Mouse (Mus musculus) stomach, embryonic 16.5 days (tissue): Measurements from ENCODE around the gene Morc1. TPM values are rescaled to one million over a fixed set of nuclear protein-coding genes. Genes with fewer than 3 reads are reported as not detected.
A peak's percentile ranks its signal among the peaks of the same experiment; 100 is the strongest.

Experiments used
- ATAC-seq: fragments of 200-750 bp; cut with Nextera tagmentation; 2 replicates; pipeline ENCODE4 v1.8.0; 2017; ENCODE audit warnings: moderate number of reproducible peaks, moderate TSS enrichment; ENCODE audit not compliant: insufficient read depth, low FRiP score
- H3K27ac ChIP-seq: fragments of 300-500 bp; sonication (generic); 2 replicates; pipeline ENCODE4 v1.5.1; 2014; ENCODE audit warnings: low read length
- H3K27me3 ChIP-seq: fragments of 300-500 bp; sonication (generic); 2 replicates; pipeline ENCODE4 v1.6.1; 2014; ENCODE audit warnings: low read length, control low read depth, mixed read lengths; ENCODE audit not compliant: control insufficient read depth, insufficient read depth
- H3K36me3 ChIP-seq: fragments of 300-500 bp; sonication (generic); 2 replicates; pipeline ENCODE4 v1.6.1; 2014; ENCODE audit warnings: low read length; ENCODE audit not compliant: control insufficient read depth, insufficient read depth
- H3K4me1 ChIP-seq: fragments of 300-500 bp; sonication (generic); 2 replicates; pipeline ENCODE4 v1.6.1; 2014; ENCODE audit warnings: low read length, control low read depth, mixed read lengths; ENCODE audit not compliant: control insufficient read depth, insufficient read depth
- H3K4me2 ChIP-seq: fragments of 300-500 bp; sonication (generic); 2 replicates; pipeline ENCODE4 v1.6.1; 2014; ENCODE audit warnings: low read depth, low read length, mixed read lengths
- H3K4me3 ChIP-seq: fragments of 300-500 bp; sonication (generic); replicated peaks from 2 replicates; pipeline ENCODE4 v1.5.1; 2014; ENCODE audit warnings: mild to moderate bottlenecking, low read length
- H3K9ac ChIP-seq: fragments of 300-500 bp; sonication (generic); 2 replicates; pipeline ENCODE4 v1.6.1; 2014; ENCODE audit warnings: low read length
- H3K9me3 ChIP-seq: fragments of 300-500 bp; sonication (generic); replicated peaks from 2 replicates; pipeline ENCODE4 v1.6.1; 2016; ENCODE audit warnings: low read length, control low read depth; ENCODE audit not compliant: control insufficient read depth
- WGBS: fragments of 180-500 bp; shearing (Covaris S2); extraction: QIAGEN DNeasy Blood & Tissue Kit; methylation state at CpG from one replicate; pipeline ENCODE4 v1.1.7; 2014; 5-methylcytosine and 5-hydroxymethylcytosine counted together
- polyA plus RNA-seq: library from polyadenylated mRNA; unstranded; fragments of >200 nt; fragmentation: Nextera tagmentation; extraction: Ambion mirVana; gene quantifications from 2 replicates; pipeline ENCODE4 v1.2.1, GENCODE M21; 2015

Gene Morc1
- polyA plus RNA-seq, 1 experiment from 2014 or later: 0.04 TPM

GRCm38 (mm10) chr16:48630466-48630865 is 199.4 kb downstream of the Morc1 start:
- Histone ChIP-seq H3K36me3 (no peaks in the 10 kb centered on the region), H3K4me2 (no peak overlapping the region), H3K4me1 (no peaks in the 10 kb centered on the region), H3K9ac (no peak overlapping the region), H3K9me3 (no peaks in the 10 kb centered on the region), H3K4me3 (no peak overlapping the region), H3K27me3 (no peaks in the 10 kb centered on the region), H3K27ac (no peak overlapping the region)
- 21% methylated on average over 8 of the region's 8 CpGs for WGBS
- no peak for ATAC-seq

GRCm38 (mm10) chr16:48632351-48632750 is 201.3 kb downstream of the Morc1 start:
- H3K27ac ChIP-seq: no peak overlapping the region
- no peaks in the 10 kb centered on the region for H3K36me3 ChIP-seq
- H3K27me3 ChIP-seq: no peaks in the 10 kb centered on the region
- H3K9ac ChIP-seq: no peak overlapping the region
- WGBS: 90% methylated on average over 6 of the region's 6 CpGs
- ATAC-seq: no peak
- no peak overlapping the region for H3K4me3 ChIP-seq
- no peaks in the 10 kb centered on the region for H3K9me3 ChIP-seq
- no peak overlapping the region for H3K4me2 ChIP-seq
- H3K4me1 ChIP-seq: no peaks in the 10 kb centered on the region

DNA sequence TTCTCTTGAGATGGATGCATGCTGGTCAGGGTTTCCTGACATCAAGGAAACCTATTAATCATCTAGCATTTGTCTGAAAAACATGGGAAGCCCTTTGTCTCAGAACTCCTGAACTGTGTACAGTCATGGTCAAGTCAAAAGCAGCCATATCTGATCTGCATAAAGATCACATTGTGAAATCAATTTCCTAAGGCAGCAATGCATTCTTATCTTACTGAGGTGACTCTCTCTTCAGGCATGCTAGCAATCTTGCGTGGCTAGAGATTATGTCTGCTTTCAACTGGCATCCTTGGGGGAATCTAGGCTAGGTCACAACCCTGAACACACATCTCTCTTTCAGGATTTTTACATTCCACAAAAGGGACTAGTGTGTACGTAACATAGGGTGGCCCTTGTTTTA is 215.2 kb downstream of the Morc1 start:
- H3K27me3 ChIP-seq: no peaks in the 10 kb centered on the region
- no peaks in the 10 kb centered on the region for H3K36me3 ChIP-seq
- 67% methylated on average over 2 of the region's 2 CpGs for WGBS
- no peak overlapping the region for H3K4me3 ChIP-seq
- no peak overlapping the region for H3K27ac ChIP-seq
- no peak overlapping the region for H3K4me2 ChIP-seq
- no peak for ATAC-seq
- H3K9me3 ChIP-seq: no peaks in the 10 kb centered on the region
- no peak overlapping the region for H3K9ac ChIP-seq
- H3K4me1 ChIP-seq: no peaks in the 10 kb centered on the region

DNA sequence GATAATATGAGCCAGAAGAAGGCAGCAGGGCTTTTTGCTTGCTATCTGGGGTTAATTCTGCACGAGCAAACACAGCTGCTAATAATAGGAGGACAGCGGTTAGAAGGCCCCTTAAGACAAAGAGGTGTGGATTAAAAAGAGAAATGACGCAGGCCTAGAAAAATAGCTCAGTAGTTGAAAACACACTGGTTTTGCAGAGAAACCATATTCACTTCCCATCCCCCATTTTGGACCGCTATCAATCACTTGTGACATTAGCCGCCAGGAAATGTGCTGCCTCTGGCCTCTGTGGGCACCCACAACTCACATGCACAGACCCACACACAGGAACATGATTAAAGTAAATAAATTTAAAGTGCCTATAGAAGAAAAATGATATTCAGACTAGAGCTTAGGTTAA is 240.7 kb downstream of the Morc1 start:
- Histone ChIP-seq H3K4me3 (no peak overlapping the region), H3K4me2 (no peak overlapping the region), H3K9ac (no peak overlapping the region), H3K9me3 (no peaks in the 10 kb centered on the region), H3K4me1 (no peaks in the 10 kb centered on the region), H3K27ac (no peak overlapping the region), H3K36me3 (no peaks in the 10 kb centered on the region), H3K27me3 (no peaks in the 10 kb centered on the region)
- 37% methylated on average over 5 of the region's 5 CpGs for WGBS
- no peak for ATAC-seq

- Histone ChIP-seq H3K9me3 (no peaks in the 10 kb centered on the region), H3K4me1 (no peaks in the 10 kb centered on the region), H3K4me3 (no peak overlapping the region), H3K4me2 (no peak overlapping the region), H3K36me3 (no peaks in the 10 kb centered on the region), H3K27me3 (no peaks in the 10 kb centered on the region), H3K9ac (no peak overlapping the region), H3K27ac (no peak overlapping the region)
- ATAC-seq: no peak
- 67% methylated on average over 3 of the region's 3 CpGs for WGBS
These were observed 241.6 kb downstream of the Morc1 start for GRCm38 (mm10) chr16:48672664-48673063.

- no peaks in the 10 kb centered on the region for H3K9me3 ChIP-seq
- WGBS: 12% methylated on average over 10 of the region's 10 CpGs
These were observed 244.6 kb downstream of the Morc1 start for GRCm38 (mm10) chr16:48675607-48676006.

GRCm38 (mm10) chr16:48676205-48676604 is 245.2 kb downstream of the Morc1 start:
- Histone ChIP-seq H3K36me3 (no peaks in the 10 kb centered on the region), H3K4me2 (no peak overlapping the region), H3K9ac (no peak overlapping the region), H3K4me1 (no peaks in the 10 kb centered on the region), H3K4me3 (no peak overlapping the region), H3K27ac (no peak overlapping the region), H3K9me3 (no peaks in the 10 kb centered on the region), H3K27me3 (no peaks in the 10 kb centered on the region)
- ATAC-seq: no peak
- WGBS: 63% methylated on average over 2 of the region's 2 CpGs

More at GRCm38 (mm10) chr16:48675607-48676006, 244.6 kb downstream of the Morc1 start:
- Histone ChIP-seq H3K36me3 (no peaks in the 10 kb centered on the region), H3K27ac (no peak overlapping the region), H3K4me2 (no peak overlapping the region), H3K4me1 (no peaks in the 10 kb centered on the region), H3K27me3 (no peaks in the 10 kb centered on the region), H3K9ac (no peak overlapping the region), H3K4me3 (no peak overlapping the region)
- ATAC-seq: 0 out of 2 replicates have a peak, but pooled peaks have one; percentile 53

DNA sequence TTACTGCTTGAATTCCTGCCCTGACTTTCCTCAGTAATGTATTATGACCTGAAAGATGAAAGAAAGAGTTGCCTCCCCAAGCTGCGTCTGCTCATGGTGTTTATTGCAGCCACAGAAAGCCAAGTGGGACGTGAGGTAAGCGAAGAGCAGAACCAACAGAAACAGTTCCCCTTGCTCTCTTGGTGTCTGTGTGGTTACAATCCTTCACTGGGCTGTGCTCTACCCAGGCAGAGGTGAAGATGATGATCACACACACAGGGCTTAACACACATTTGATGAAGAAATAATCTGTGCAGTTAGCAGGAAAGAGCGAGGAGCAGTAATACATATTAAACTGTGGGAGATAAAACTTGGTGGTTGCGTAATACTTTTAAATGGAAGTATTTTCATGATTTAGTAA is 246.3 kb downstream of the Morc1 start:
- Histone ChIP-seq H3K27ac (no peak overlapping the region), H3K4me2 (no peak overlapping the region), H3K4me1 (no peaks in the 10 kb centered on the region), H3K36me3 (no peaks in the 10 kb centered on the region), H3K4me3 (no peak overlapping the region), H3K27me3 (no peaks in the 10 kb centered on the region), H3K9me3 (no peaks in the 10 kb centered on the region), H3K9ac (no peak overlapping the region)
- no peak for ATAC-seq
- WGBS: 78% methylated on average over 5 of the region's 5 CpGs

- no peaks in the 10 kb centered on the region for H3K4me1 ChIP-seq
- H3K9ac ChIP-seq: no peak overlapping the region
- no peak overlapping the region for H3K4me3 ChIP-seq
- WGBS: 57% methylated on average over 1 of the region's 1 CpGs
- no peak overlapping the region for H3K4me2 ChIP-seq
- no peak for ATAC-seq
- H3K9me3 ChIP-seq: no peaks in the 10 kb centered on the region
- H3K36me3 ChIP-seq: no peaks in the 10 kb centered on the region
- H3K27ac ChIP-seq: no peak overlapping the region
- no peaks in the 10 kb centered on the region for H3K27me3 ChIP-seq
These were observed 247.0 kb downstream of the Morc1 start for GRCm38 (mm10) chr16:48678029-48678428.
